Mouse (Mus musculus) liver, embryonic 14.5 days (tissue): ENCODE measurements around the gene Dtx3. TPM values are rescaled to one million over a fixed set of nuclear protein-coding genes. Genes with fewer than 3 reads are reported as not detected.

Source experiments
- ATAC-seq: fragments of 200-750 bp; cut with Nextera tagmentation; 2 replicates; pipeline ENCODE4 v1.8.0; 2017; ENCODE audit warnings: moderate number of reproducible peaks, mild to moderate bottlenecking, moderate library complexity; ENCODE audit not compliant: insufficient read depth
- DNase-seq, 3 experiments: peaks; one replicate each; pipeline ENCODE4 v3.0.0-alpha.2; 2012 to 2013; ENCODE audit warnings: low read depth in 3 of 3, low spot score in 3 of 3
- H3K27ac ChIP-seq: fragments of 300-500 bp; sonication (generic); 2 replicates; pipeline ENCODE4 v1.5.1; 2014; ENCODE audit warnings: moderate library complexity, mild to moderate bottlenecking, control low read depth, inconsistent platforms
- H3K27me3 ChIP-seq: fragments of 300-500 bp; sonication (generic); 2 replicates; pipeline ENCODE4 v1.6.1; 2014; ENCODE audit warnings: mild to moderate bottlenecking, low read length, moderate library complexity; ENCODE audit not compliant: control insufficient read depth, insufficient read depth
- H3K36me3 ChIP-seq: fragments of 300-500 bp; sonication (generic); replicated peaks from 2 replicates; pipeline ENCODE4 v1.6.1; 2014; ENCODE audit warnings: low read depth; ENCODE audit not compliant: control insufficient read depth, insufficient read depth
- H3K4me1 ChIP-seq, 2 experiments: fragments of 200-500 bp in 1 of 2; fragments of 300-500 bp in 1 of 2; sonication (generic) in 1 of 2; replicated peaks; 2 replicates each; pipeline ENCODE4 v1.6.1; 2012 to 2014; ENCODE audit warnings: antibody characterized with exemption in 1 of 2, inconsistent platforms in 1 of 2, low read length in 1 of 2; ENCODE audit not compliant: control insufficient read depth in 2 of 2, insufficient read depth in 2 of 2
- H3K4me2 ChIP-seq: fragments of 300-500 bp; sonication (generic); 2 replicates; pipeline ENCODE4 v1.6.1; 2014; ENCODE audit warnings: low read depth, mild to moderate bottlenecking, control low read depth, moderate library complexity
- H3K4me3 ChIP-seq, 2 experiments: fragments of 200-500 bp in 1 of 2; fragments of 300-500 bp in 1 of 2; sonication (generic) in 1 of 2; 2 replicates each; pipeline ENCODE4 v1.5.1; 2012 to 2014; ENCODE audit warnings: low read depth in 2 of 2, low read length in 2 of 2, mild to moderate bottlenecking in 2 of 2, control low read depth in 1 of 2, inconsistent platforms in 1 of 2, moderate library complexity in 1 of 2; ENCODE audit not compliant: insufficient read depth in 1 of 2
- H3K9ac ChIP-seq: fragments of 300-500 bp; sonication (generic); replicated peaks from 2 replicates; pipeline ENCODE4 v1.6.1; 2014; ENCODE audit warnings: mild to moderate bottlenecking, control low read depth, moderate library complexity
- H3K9me3 ChIP-seq: fragments of 300-500 bp; sonication (generic); 2 replicates; pipeline ENCODE4 v1.6.1; 2016; ENCODE audit warnings: low read length, mixed read lengths; ENCODE audit not compliant: control insufficient read depth
- CTCF ChIP-seq: IDR thresholded peaks from 2 replicates; pipeline ENCODE4 v1.5.1; 2016; ENCODE audit warnings: antibody characterized with exemption, low read depth, control low read depth
- EP300 ChIP-seq: IDR thresholded peaks from 2 replicates; pipeline ENCODE4 v1.6.1; 2016; ENCODE audit warnings: antibody characterized with exemption, low read depth
- WGBS: fragments of 180-500 bp; shearing (Covaris S2); extraction: QIAGEN DNeasy Blood & Tissue Kit; methylation state at CpG from one replicate; pipeline ENCODE4 v1.1.7; 2014; ENCODE audit not compliant: insufficient replicate concordance; 5-methylcytosine and 5-hydroxymethylcytosine counted together
- polyA plus RNA-seq, 2 experiments: library from polyadenylated mRNA; depleted of rRNA in 1 of 2; stranded (reverse) in 1 of 2; unstranded in 1 of 2; fragments of >200 nt; fragmentation: Nextera tagmentation in 1 of 2; extraction: Ambion mirVana in 1 of 2; gene quantifications; 2 replicates each; pipeline versions ENCODE4 v1.2.1 to v1.2.3; 2012 to 2014

Gene Dtx3
- polyA plus RNA-seq, 2 experiments = 11.2 to 35.9 TPM

DNA sequence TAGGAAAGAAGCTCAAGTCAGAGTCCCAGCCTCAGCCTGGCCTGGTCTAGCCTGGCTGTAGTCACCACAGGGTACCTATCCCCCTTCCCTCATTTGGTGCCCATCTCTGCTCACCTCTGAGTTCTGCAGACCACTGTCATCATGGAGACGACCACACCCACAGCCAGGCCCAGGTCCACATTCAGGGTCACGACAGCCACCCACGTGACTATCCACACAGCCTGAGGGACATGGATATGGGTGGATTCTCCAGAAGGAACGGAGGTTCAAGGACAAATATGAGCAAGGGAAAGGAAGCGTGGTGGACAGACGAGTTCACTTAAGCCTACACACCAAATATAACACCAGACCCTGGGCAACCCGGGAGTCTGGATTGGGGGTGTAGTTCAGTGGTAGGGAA is 21.4 kb downstream of the Dtx3 start:
- no peak for TF ChIP-seq CTCF
- TF ChIP-seq EP300 = no peak
- WGBS = 63% methylated on average over 7 of the region's 7 CpGs

DNA sequence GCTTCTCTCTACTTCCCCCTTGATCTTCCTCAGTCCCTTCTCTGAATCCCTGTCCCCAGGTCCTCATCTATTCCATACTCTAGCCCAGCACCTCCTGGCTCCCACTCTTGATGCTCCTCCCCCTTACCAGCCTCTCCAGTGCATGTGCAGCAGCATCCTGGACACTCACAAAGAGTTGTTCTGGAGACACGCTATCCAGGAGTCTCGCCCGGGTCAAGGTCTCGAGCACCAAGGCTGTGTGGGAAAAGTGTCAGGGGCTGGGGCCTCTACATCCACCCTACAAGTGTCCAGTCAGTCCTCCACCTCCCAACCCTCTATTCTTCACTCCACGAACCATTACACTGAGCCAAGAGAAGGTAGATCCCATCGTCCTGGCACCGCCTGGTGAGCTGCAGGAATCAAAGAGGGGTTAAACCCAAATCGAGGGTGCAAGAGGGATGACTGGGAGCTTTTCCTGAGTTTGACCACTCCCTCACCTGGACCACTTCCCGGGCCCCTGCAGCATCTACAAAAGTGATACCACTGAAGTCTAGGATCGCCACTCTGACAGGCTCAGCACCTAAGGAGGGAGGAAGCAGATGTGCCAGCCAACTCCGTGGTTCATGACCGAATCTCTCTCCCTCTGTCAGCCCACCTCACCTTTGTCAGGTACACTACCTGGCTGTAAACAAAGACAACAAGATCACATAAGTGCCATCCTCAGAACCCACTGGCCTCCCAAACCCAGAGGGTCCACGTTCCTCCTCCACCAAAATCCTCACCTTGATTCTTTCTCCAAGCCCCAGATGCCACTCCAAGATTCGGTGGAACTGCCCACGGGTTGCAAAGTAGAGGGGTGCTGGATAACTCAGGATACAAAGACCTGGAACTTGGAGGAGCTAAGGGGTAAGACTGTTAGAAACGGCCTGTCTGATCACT is 22.1 kb downstream of the Dtx3 start:
- Histone ChIP-seq H3K36me3 (no peaks in the 10 kb centered on the region), H3K4me2 (no peak overlapping the region), H3K4me1 (peaks cover 11 to 13% of the 10 kb centered on the region in 2 experiments), H3K9me3 (no peaks in the 10 kb centered on the region), H3K9ac (no peak overlapping the region), H3K27ac (no peak overlapping the region), H3K4me3 (no peak overlapping the region), H3K27me3 (peaks cover 21% of the 10 kb centered on the region)
- DNase-seq (no peak), ATAC-seq (no peak)
- TF ChIP-seq CTCF (no peak), EP300 (no peak)
- WGBS = 65% methylated on average over 16 of the region's 16 CpGs

More for the DNA sequence above, 21.4 kb downstream of the Dtx3 start:
- Histone ChIP-seq H3K27ac (no peak overlapping the region), H3K4me2 (no peak overlapping the region), H3K9me3 (no peaks in the 10 kb centered on the region), H3K27me3 (peaks cover 28% of the 10 kb centered on the region), H3K4me1 (peaks cover 11 to 13% of the 10 kb centered on the region in 2 experiments), H3K4me3 (no peak overlapping the region), H3K9ac (no peak overlapping the region), H3K36me3 (no peaks in the 10 kb centered on the region)
- ATAC-seq = no peak
- no peak for DNase-seq

DNA sequence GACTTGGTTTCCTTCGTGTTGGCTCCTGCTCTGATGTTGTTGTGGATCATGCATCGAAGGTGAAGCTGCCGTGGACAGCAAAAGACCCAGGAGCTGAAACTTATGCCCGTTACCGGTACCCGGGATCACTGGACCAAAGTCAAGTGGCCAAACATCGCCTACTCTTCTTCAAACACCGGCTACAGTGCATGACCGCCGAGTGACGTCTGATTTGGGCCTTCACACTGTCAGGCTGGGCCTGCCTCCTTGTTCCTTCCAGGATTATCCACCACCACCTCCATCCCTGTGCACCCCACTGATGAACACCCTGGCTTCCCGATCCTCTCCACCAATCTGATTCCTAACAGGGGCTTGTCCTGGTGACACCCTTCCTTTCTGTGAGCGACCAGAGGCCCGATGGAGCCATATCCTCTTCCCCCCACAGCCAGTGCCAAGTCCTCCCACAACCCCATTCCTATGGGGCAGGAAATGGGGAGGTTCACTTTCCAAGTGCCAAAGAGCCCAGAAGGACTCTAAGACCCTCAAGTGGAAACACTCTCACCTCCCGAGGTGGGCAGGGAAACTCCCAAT is 23.8 kb downstream of the Dtx3 start:
- DNase-seq (no peak), ATAC-seq (no peak)
- Histone ChIP-seq H3K4me3 (no peak overlapping the region), H3K27me3 (peaks cover 11% of the 10 kb centered on the region), H3K9me3 (no peaks in the 10 kb centered on the region), H3K9ac (no peak overlapping the region), H3K27ac (no peak overlapping the region), H3K4me2 (no peak overlapping the region), H3K4me1 (peaks cover 2 to 8% of the 10 kb centered on the region in 2 experiments; a peak in 3 of 4 replicates), H3K36me3 (no peaks in the 10 kb centered on the region)
- TF ChIP-seq CTCF = no peak
- 77% methylated on average over 15 of the region's 15 CpGs for WGBS

DNA sequence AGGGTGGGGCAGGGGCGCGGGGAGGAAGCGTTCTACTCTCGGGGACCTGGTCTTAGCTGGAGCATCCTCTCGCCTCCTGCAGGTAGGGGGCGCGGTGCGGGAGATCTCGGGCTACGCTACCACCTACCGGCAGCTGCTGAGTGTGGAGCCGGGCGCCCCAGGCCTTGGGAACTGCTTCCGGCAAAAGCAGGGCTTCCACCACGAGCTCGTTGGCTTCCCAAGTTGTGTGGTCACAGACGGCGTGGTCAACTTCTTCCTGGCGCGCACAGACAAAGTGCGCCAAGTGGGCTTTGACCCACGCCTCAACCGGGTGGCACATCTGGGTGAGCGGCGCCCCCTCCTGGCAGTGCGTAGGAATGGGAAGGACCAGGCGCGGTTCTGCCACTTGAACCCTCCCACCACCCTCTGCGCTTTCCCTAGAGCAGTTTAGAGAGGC is 24.7 kb downstream of the Dtx3 start:
- peaks cover 16% of the 10 kb centered on the region for H3K27me3 ChIP-seq
- peak overlapping the region; percentile 70 for H3K4me2 ChIP-seq
- H3K36me3 ChIP-seq = no peaks in the 10 kb centered on the region
- H3K9ac ChIP-seq = no peak overlapping the region
- H3K4me3 ChIP-seq = peak overlapping the region; percentile 45 to 59
- ATAC-seq (peak; percentile 73), DNase-seq (peak in 1 of 3 experiments; percentile 62)
- TF ChIP-seq CTCF = peak; percentile 95
- TF ChIP-seq EP300 = no peak
- peaks cover 4 to 13% of the 10 kb centered on the region in 2 experiments; a peak in 3 of 4 replicates for H3K4me1 ChIP-seq
- H3K27ac ChIP-seq = no peak overlapping the region
- 2% methylated on average over 29 of the region's 29 CpGs for WGBS
- H3K9me3 ChIP-seq = no peaks in the 10 kb centered on the region

DNA sequence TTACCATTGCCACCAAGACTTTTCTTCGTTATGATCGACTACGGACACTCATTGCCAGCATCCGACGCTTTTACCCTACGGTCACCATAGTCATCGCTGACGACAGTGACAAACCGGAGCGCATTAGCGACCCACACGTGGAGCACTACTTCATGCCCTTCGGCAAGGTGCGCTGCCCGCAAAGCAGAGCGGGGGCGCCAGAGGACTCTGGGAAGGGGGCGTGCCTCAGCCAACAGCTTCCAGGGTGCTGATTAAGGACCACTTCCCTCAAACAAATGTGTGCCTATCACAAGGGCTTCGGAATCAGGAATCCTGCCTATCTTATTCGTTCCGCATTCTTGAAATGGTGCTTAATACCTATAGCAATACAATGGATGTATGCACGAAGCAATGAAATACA is 25.5 kb downstream of the Dtx3 start:
- H3K4me3 ChIP-seq = no peak overlapping the region
- peaks cover 24% of the 10 kb centered on the region for H3K27me3 ChIP-seq
- ATAC-seq (no peak), DNase-seq (no peak)
- no peaks in the 10 kb centered on the region for H3K9me3 ChIP-seq
- WGBS = 7% methylated on average over 22 of the region's 22 CpGs
- H3K27ac ChIP-seq = no peak overlapping the region
- no peak for TF ChIP-seq EP300
- peak; percentile 53 for TF ChIP-seq CTCF
- peak overlapping the region; percentile 70 for H3K4me2 ChIP-seq
- H3K36me3 ChIP-seq = no peaks in the 10 kb centered on the region
- H3K4me1 ChIP-seq = peaks cover 4 to 13% of the 10 kb centered on the region in 2 experiments; a peak in 3 of 4 replicates
- no peak overlapping the region for H3K9ac ChIP-seq
